ENCODE assay signal across 11 mouse cellular contexts in the genomic region with DNA sequence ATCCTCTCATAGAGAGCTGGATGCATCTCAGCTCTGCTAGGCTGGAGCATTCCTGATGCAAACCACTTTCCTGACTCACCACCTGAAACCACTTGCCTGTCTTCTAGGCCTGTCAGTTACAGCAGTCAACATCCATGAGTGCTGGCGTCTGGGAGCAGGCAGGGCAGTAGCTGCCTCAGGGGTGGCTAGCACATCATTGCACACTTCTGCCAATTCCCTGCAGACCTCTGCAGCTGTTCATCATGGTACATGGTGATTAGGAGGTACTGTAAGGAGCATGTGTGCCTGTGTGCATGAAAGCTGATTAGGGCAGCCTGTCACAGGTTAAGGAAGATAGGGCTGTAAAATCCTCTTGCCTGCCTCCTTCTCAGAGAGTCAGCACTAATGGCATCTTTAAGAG.
DNase-seq lines count a peak whose midpoint lies in the region; ATAC-seq and TF ChIP-seq lines count a peak whose summit lies in the region.
"Had no signal": no experiment of that assay in that cellular context is flagged by ENCODE, and none has a peak within 500 bp of the region (broad histone marks: within the 10 kb centered on the region; RNA-seq: fewer than 3 reads in every experiment).

No protein-coding gene starts in this region.

- no peak for TF ChIP-seq CTCF in brain, embryonic 14.5 days (IDR thresholded peaks at IDR 0.05; ENCODE audit: borderline replicate concordance, extremely low read depth, insufficient read depth, insufficient read length)

- ATAC-seq in hindbrain, embryonic 15.5 days (ENCODE audit: low FRiP score, low read depth), result peak; percentile 65

- peaks cover 26% of the 10 kb centered on the region for H3K4me1 ChIP-seq in hindbrain, embryonic 15.5 days (replicated peaks)
- H3K4me1 ChIP-seq in midbrain, embryonic 10.5 days, result peaks cover 25% of the 10 kb centered on the region

- H3K4me3 ChIP-seq in hindbrain, embryonic 15.5 days, result no peak overlapping the region
- H3K4me3 ChIP-seq in midbrain, embryonic 10.5 days, result no peak overlapping the region

- H3K9me3 ChIP-seq in hindbrain, embryonic 15.5 days, result no peaks in the 10 kb centered on the region
- H3K9me3 ChIP-seq in midbrain, embryonic 10.5 days (replicated peaks), result no peaks in the 10 kb centered on the region

- H3K27me3 ChIP-seq in hindbrain, embryonic 15.5 days, result no peaks in the 10 kb centered on the region
- no peaks in the 10 kb centered on the region for H3K27me3 ChIP-seq in midbrain, embryonic 10.5 days (ENCODE audit: low read depth, poor library complexity, severe bottlenecking)

- intact Hi-C loops in left cerebral cortex, postnatal 14 days (cut with DNase I), result no loop called here

- no peak overlapping the region for H3K4me2 ChIP-seq in hindbrain, embryonic 15.5 days

- peak overlapping the region; percentile 32; the same call in 1 of the 2 replicates for H3K27ac ChIP-seq in hindbrain, embryonic 15.5 days (replicated peaks)
- H3K27ac ChIP-seq in midbrain, embryonic 10.5 days (replicated peaks), result 0 out of 2 replicates have a peak overlapping the region, but pooled peaks have one; percentile 28

- H3K9ac ChIP-seq in hindbrain, embryonic 15.5 days, result no peak overlapping the region

- no peak for TF ChIP-seq POLR2A in brain, embryonic 14.5 days (IDR thresholded peaks at IDR 0.05; ENCODE audit: borderline replicate concordance, extremely low read depth, insufficient read depth, insufficient read length, poor library complexity, severe bottlenecking)

- peak; percentile 84 for DNase-seq in 3T3-L1 (ENCODE audit: low read depth, low spot score)
- DNase-seq in brain, embryonic 14.5 days (ENCODE audit: low read depth), result peak; percentile 76
- no peak for DNase-seq in midbrain, embryonic 10.5 days (ENCODE audit: low spot score)
- no peak for DNase-seq in gastrocnemius, adult 18-20 months (ENCODE audit: low spot score)
- DNase-seq in heart, adult 18-20 months, result no peak
- no peak for DNase-seq in left cerebral cortex, postnatal 14 days (ENCODE audit: low spot score in 2 of 2)
- no peak for DNase-seq in kidney, postnatal 10 days
- DNase-seq: adrenal gland, adult 8-10 months; gastrocnemius, postnatal 36 days; kidney, adult 2 months had no signal

- H3K36me3 ChIP-seq in hindbrain, embryonic 15.5 days, result no peaks in the 10 kb centered on the region
- peaks cover 4% of the 10 kb centered on the region; the same call in 1 of the 2 replicates for H3K36me3 ChIP-seq in midbrain, embryonic 10.5 days

- 11% methylated on average over 1 of the region's 1 CpGs for WGBS in hindbrain, embryonic 15.5 days
- WGBS in midbrain, embryonic 10.5 days, result 76% methylated on average over 1 of the region's 1 CpGs

Comparison
In these comparisons a context has a peak if more than half of its experiments do, and no peak if none do; other contexts are left out.
1. DNase-seq: peak in 3T3-L1 (single experiment) and brain, embryonic 14.5 days (single experiment); none in midbrain, embryonic 10.5 days (single experiment), gastrocnemius, adult 18-20 months (single experiment), heart, adult 18-20 months (0 of 2), left cerebral cortex, postnatal 14 days (0 of 2) and kidney, postnatal 10 days (single experiment).